ENCODE assay signal across 8 mouse cellular contexts in genomic region chr11:117781199-117781821, GRCm38 (mm10). TPM values are rescaled to one million over a fixed set of nuclear protein-coding genes. Genes with fewer than 3 reads are reported as not detected.
A peak's percentile ranks its signal among the peaks of the same experiment; 100 is the strongest.
DNase-seq lines count a peak whose midpoint lies in the region; ATAC-seq lines count a peak whose summit lies in the region.

No protein-coding gene starts in this region.

- peaks cover 2% of the 10 kb centered on the region; the same call in 1 of the 2 replicates for H3K27me3 ChIP-seq in limb, embryonic 11.5 days (ENCODE audit: control insufficient read depth, insufficient read depth, low read length)
- peaks cover 66% of the 10 kb centered on the region for H3K27me3 ChIP-seq in midbrain, embryonic 12.5 days

- peak; percentile 32 for ATAC-seq in erythroblast, adult 5-6 weeks (replicated peaks; ENCODE audit: low FRiP score, poor library complexity, severe bottlenecking)
- no peak for ATAC-seq in limb, embryonic 11.5 days (ENCODE audit: insufficient number of reproducible peaks, low FRiP score, low TSS enrichment, low read depth)
- no peak for ATAC-seq in midbrain, embryonic 12.5 days (ENCODE audit: low FRiP score, low read depth)

- DNase-seq in right cerebral cortex, postnatal 14 days: peak; percentile 50
- DNase-seq in right cerebral cortex, postnatal 25 days: no peak
- peak; percentile 71 to 74 for DNase-seq in heart, postnatal 36 days
- DNase-seq in limb, embryonic 11.5 days (ENCODE audit: low spot score): peak; percentile 39
- DNase-seq in testis, postnatal 14 days (ENCODE audit: low spot score): peak; percentile 53
- DNase-seq in frontal cortex, postnatal 25 days (ENCODE audit: low spot score in 2 of 2): no peak

- intact Hi-C loops in heart, postnatal 36 days (cut with DNase I): no loop called here

- peak overlapping the region; percentile 2; the same call in 1 of the 2 replicates for H3K4me3 ChIP-seq in limb, embryonic 11.5 days (ENCODE audit: low read depth, low read length)
- peak overlapping the region; percentile 33; the same call in 1 of the 2 replicates for H3K4me3 ChIP-seq in midbrain, embryonic 12.5 days

- no peak overlapping the region for H3K9ac ChIP-seq in limb, embryonic 11.5 days (ENCODE audit: low read length)
- no peak overlapping the region for H3K9ac ChIP-seq in midbrain, embryonic 12.5 days (replicated peaks)

- H3K4me1 ChIP-seq in limb, embryonic 11.5 days (ENCODE audit: control insufficient read depth, insufficient read depth, low read length): peaks cover 27% of the 10 kb centered on the region
- H3K4me1 ChIP-seq in midbrain, embryonic 12.5 days: peaks cover 37% of the 10 kb centered on the region

- WGBS in limb, embryonic 11.5 days: 20% methylated on average over 18 of the region's 18 CpGs
- WGBS in midbrain, embryonic 12.5 days: 29% methylated on average over 18 of the region's 18 CpGs

- peak overlapping the region; percentile 32 for H3K27ac ChIP-seq in limb, embryonic 11.5 days (replicated peaks; ENCODE audit: low read depth, low read length)
- peak overlapping the region; percentile 26; the same call in 1 of the 2 replicates for H3K27ac ChIP-seq in midbrain, embryonic 12.5 days (replicated peaks)

- H3K36me3 ChIP-seq in limb, embryonic 11.5 days (ENCODE audit: control insufficient read depth, insufficient read depth, low read length): no peaks in the 10 kb centered on the region
- no peaks in the 10 kb centered on the region for H3K36me3 ChIP-seq in midbrain, embryonic 12.5 days

- H3K4me2 ChIP-seq in limb, embryonic 11.5 days (ENCODE audit: low read depth, severe bottlenecking): peak overlapping the region; percentile 99
- peak overlapping the region; percentile 51; the same call in 1 of the 2 replicates for H3K4me2 ChIP-seq in midbrain, embryonic 12.5 days (replicated peaks)

- no peaks in the 10 kb centered on the region for H3K9me3 ChIP-seq in limb, embryonic 11.5 days (ENCODE audit: control insufficient read depth, low read length)
- H3K9me3 ChIP-seq in midbrain, embryonic 12.5 days: no peaks in the 10 kb centered on the region

RNA-seq across cellular contexts. Expression of gene Tmc8, which starts 0.6 kb away (rescaled TPM):
- 19.8 and 30.7 TPM in 2 replicates for total RNA-seq in erythroblast, adult 5-6 weeks (2015; ENCODE audit: low replicate concordance)
- 30.9 and 33.7 TPM in 2 replicates for total RNA-seq in erythroblast, adult 5-6 weeks (2017; ENCODE audit: low replicate concordance)
- 1 to 10 TPM; 4.0 to 4.1 TPM for total RNA-seq in heart, postnatal 36 days (2021)
- polyA plus RNA-seq in limb, embryonic 11.5 days (2014; fragmentation: Nextera tagmentation; extraction: Ambion mirVana): 0.60 and 0.87 TPM in 2 replicates
- polyA plus RNA-seq in midbrain, embryonic 12.5 days (2016; fragmentation: Nextera tagmentation; extraction: Ambion mirVana): 0.37 and 0.92 TPM in 2 replicates

RNA-seq across cellular contexts. Expression of gene Tmc6, which starts 0.7 kb away (rescaled TPM):
- total RNA-seq in erythroblast, adult 5-6 weeks (2015; ENCODE audit: low replicate concordance): 199 and 257 TPM in 2 replicates
- 83.1 and 204 TPM in 2 replicates for total RNA-seq in erythroblast, adult 5-6 weeks (2017; ENCODE audit: low replicate concordance)
- total RNA-seq in heart, postnatal 36 days (2021): 10 to 100 TPM; 11.2 to 18.4 TPM
- polyA plus RNA-seq in limb, embryonic 11.5 days (2014; fragmentation: Nextera tagmentation; extraction: Ambion mirVana): 13.5 and 19.3 TPM in 2 replicates
- 6.5 and 6.6 TPM in 2 replicates for polyA plus RNA-seq in midbrain, embryonic 12.5 days (2016; fragmentation: Nextera tagmentation; extraction: Ambion mirVana)

RNA-seq across cellular contexts. Expression of gene 6030468B19Rik, which starts 16.1 kb away (rescaled TPM):
- 12.7 and 28.6 TPM in 2 replicates for total RNA-seq in erythroblast, adult 5-6 weeks (2015; ENCODE audit: low replicate concordance)
- total RNA-seq in erythroblast, adult 5-6 weeks (2017; ENCODE audit: low replicate concordance): 10.6 and 16.1 TPM in 2 replicates
- not detected for total RNA-seq in heart, postnatal 36 days (2021)
- 0.71 and 0.83 TPM in 2 replicates for polyA plus RNA-seq in limb, embryonic 11.5 days (2014; fragmentation: Nextera tagmentation; extraction: Ambion mirVana)
- 0.28 TPM in 1 of 2 replicates, not detected in the other for polyA plus RNA-seq in midbrain, embryonic 12.5 days (2016; fragmentation: Nextera tagmentation; extraction: Ambion mirVana)

RNA-seq across cellular contexts. Expression of gene Gm20708, which starts 28.2 kb away (rescaled TPM):
- total RNA-seq in erythroblast, adult 5-6 weeks (2015; ENCODE audit: low replicate concordance): 62.3 and 66.5 TPM in 2 replicates
- total RNA-seq in erythroblast, adult 5-6 weeks (2017; ENCODE audit: low replicate concordance): 31.9 and 39.7 TPM in 2 replicates
- total RNA-seq in heart, postnatal 36 days (2021): 1 to 10 TPM in 1 of 2 experiments, not detected in 1; 1.1 TPM
- 0.16 TPM in 1 of 2 replicates, not detected in the other for polyA plus RNA-seq in limb, embryonic 11.5 days (2014; fragmentation: Nextera tagmentation; extraction: Ambion mirVana)
- 0.56 TPM in 1 of 2 replicates, not detected in the other for polyA plus RNA-seq in midbrain, embryonic 12.5 days (2016; fragmentation: Nextera tagmentation; extraction: Ambion mirVana)

RNA-seq across cellular contexts. Expression of gene Syngr2, which starts 28.2 kb away (rescaled TPM):
- 52.9 and 77.2 TPM in 2 replicates for total RNA-seq in erythroblast, adult 5-6 weeks (2015; ENCODE audit: low replicate concordance)
- total RNA-seq in erythroblast, adult 5-6 weeks (2017; ENCODE audit: low replicate concordance): 32.5 and 46.5 TPM in 2 replicates
- total RNA-seq in heart, postnatal 36 days (2021): 100 to 1,000 TPM; 109 to 119 TPM
- 30.1 and 33.2 TPM in 2 replicates for polyA plus RNA-seq in limb, embryonic 11.5 days (2014; fragmentation: Nextera tagmentation; extraction: Ambion mirVana)
- polyA plus RNA-seq in midbrain, embryonic 12.5 days (2016; fragmentation: Nextera tagmentation; extraction: Ambion mirVana): 26.2 and 27.0 TPM in 2 replicates

Comparison
In these comparisons a context has a peak if more than half of its experiments do, and no peak if none do; other contexts are left out.
1. DNase-seq: peak in right cerebral cortex, postnatal 14 days (single experiment), heart, postnatal 36 days (2 of 2), limb, embryonic 11.5 days (single experiment) and testis, postnatal 14 days (single experiment); none in right cerebral cortex, postnatal 25 days (single experiment) and frontal cortex, postnatal 25 days (0 of 2).
2. RNA of gene Tmc8, which starts 0.6 kb away (total RNA-seq): 19.8 to 33.7 TPM in erythroblast, adult 5-6 weeks; 4.0 to 4.1 TPM in heart, postnatal 36 days; every median in the first group is over 4 times any median in the second.
3. RNA of gene Tmc6, which starts 0.7 kb away (total RNA-seq): 83.1 to 257 TPM in erythroblast, adult 5-6 weeks; 11.2 to 18.4 TPM in heart, postnatal 36 days; every median in the first group is over 4 times any median in the second.
4. RNA of gene 6030468B19Rik, which starts 16.1 kb away (total RNA-seq): 10.6 to 28.6 TPM in erythroblast, adult 5-6 weeks; not detected in heart, postnatal 36 days; every median in the first group is over 10 times any median in the second.